Mouse (Mus musculus) MEL (cell line): ENCODE data around the gene Enpp3. TPM values are rescaled to one million over a fixed set of nuclear protein-coding genes. Genes with fewer than 3 reads are reported as not detected.

ENCODE experiments used
- DNase-seq: peaks from one replicate; pipeline ENCODE4 v3.0.0; 2011; ENCODE audit warnings: low read depth, low spot score
- H3K27ac ChIP-seq: 2 replicates; pipeline ENCODE4 v1.5.1; 2012; ENCODE audit warnings: low read depth, mild to moderate bottlenecking, control low read depth, low read length, moderate library complexity; ENCODE audit not compliant: control insufficient read depth
- H3K27me3 ChIP-seq, 2 experiments: fragments of 150-350 bp in 1 of 2; sonication (generic) in 1 of 2; 2 replicates each; pipeline ENCODE4 v1.6.1; 2012; ENCODE audit warnings: low read length in 2 of 2, mild to moderate bottlenecking in 2 of 2, improper control_type of control experiment in 1 of 2, moderate library complexity in 1 of 2; ENCODE audit not compliant: insufficient read depth in 2 of 2, control insufficient read depth in 1 of 2
- H3K36me3 ChIP-seq, 2 experiments: 2 replicates each; pipeline ENCODE4 v1.6.1; 2012 to 2014; ENCODE audit warnings: low read length in 2 of 2, improper control_type of control experiment in 1 of 2, inconsistent platforms in 1 of 2, mild to moderate bottlenecking in 1 of 2; ENCODE audit not compliant: insufficient read depth in 2 of 2, control insufficient read depth in 1 of 2
- H3K4me1 ChIP-seq, 2 experiments: fragments of 150-350 bp in 1 of 2; sonication (generic) in 1 of 2; 2 replicates each; pipeline ENCODE4 v1.6.1; 2012; ENCODE audit warnings: low read length in 2 of 2, improper control_type of control experiment in 1 of 2, mild to moderate bottlenecking in 1 of 2; ENCODE audit not compliant: insufficient read depth in 2 of 2, control insufficient read depth in 1 of 2
- H3K4me3 ChIP-seq, 2 experiments: fragments of 150-350 bp in 1 of 2; sonication (generic) in 1 of 2; 2 replicates each; pipeline ENCODE4 v1.5.1; 2012; ENCODE audit warnings: low read depth in 2 of 2, low read length in 2 of 2, mild to moderate bottlenecking in 2 of 2, moderate library complexity in 2 of 2, control low read depth in 1 of 2, improper control_type of control experiment in 1 of 2; ENCODE audit not compliant: control insufficient read depth in 1 of 2, insufficient read depth in 1 of 2
- H3K79me2 ChIP-seq: 2 replicates; pipeline ENCODE4 v1.6.1; 2012; ENCODE audit warnings: mild to moderate bottlenecking, low read length, moderate library complexity; ENCODE audit not compliant: control insufficient read depth, poor library complexity, insufficient read depth
- H3K9ac ChIP-seq: 2 replicates; pipeline ENCODE4 v1.6.1; 2012; ENCODE audit warnings: low read depth, mild to moderate bottlenecking, control low read depth, low read length, moderate library complexity; ENCODE audit not compliant: control insufficient read depth, poor library complexity, severe bottlenecking
- H3K9me3 ChIP-seq: fragments of 150-350 bp; sonication (generic); replicated peaks from 2 replicates; pipeline ENCODE4 v1.6.1; 2012; ENCODE audit warnings: mild to moderate bottlenecking, low read length, improper control_type of control experiment, moderate library complexity; ENCODE audit not compliant: insufficient read depth
- BHLHE40 ChIP-seq: IDR thresholded peaks from 2 replicates; pipeline ENCODE4 v1.6.1; 2012; ENCODE audit warnings: low read depth, mild to moderate bottlenecking, inconsistent platforms, low read length, improper control_type of control experiment, borderline replicate concordance
- CHD1 ChIP-seq: IDR thresholded peaks from 2 replicates; pipeline ENCODE4 v1.6.1; 2012; ENCODE audit warnings: low read depth, mild to moderate bottlenecking, inconsistent platforms, low read length, improper control_type of control experiment
- CHD2 ChIP-seq: IDR thresholded peaks from 2 replicates; pipeline ENCODE4 v1.6.1; 2011; ENCODE audit warnings: low read length, improper control_type of control experiment
- CTCF ChIP-seq, 3 experiments: IDR thresholded peaks in 2 of 3; conservative IDR thresholded peaks in 1 of 3; 2 replicates each; pipeline ENCODE4 v1.5.1; 2011 to 2012; ENCODE audit warnings: low read length in 3 of 3, low read depth in 2 of 3, mild to moderate bottlenecking in 2 of 3, improper control_type of control experiment in 1 of 3, inconsistent platforms in 1 of 3, mixed read lengths in 1 of 3, moderate library complexity in 1 of 3; ENCODE audit not compliant: control insufficient read depth in 1 of 3, insufficient read depth in 1 of 3, poor library complexity in 1 of 3, severe bottlenecking in 1 of 3
- E2F4 ChIP-seq: IDR thresholded peaks from 2 replicates; pipeline ENCODE4 v1.6.1; 2011; ENCODE audit warnings: low read depth, low read length, improper control_type of control experiment, borderline replicate concordance
- ETS1 ChIP-seq: IDR thresholded peaks from 2 replicates; pipeline ENCODE4 v1.6.1; 2012; ENCODE audit warnings: low read depth, mild to moderate bottlenecking, inconsistent platforms, low read length, improper control_type of control experiment, moderate library complexity
- GABPA ChIP-seq: IDR thresholded peaks from 2 replicates; pipeline ENCODE4 v1.6.1; 2012; ENCODE audit warnings: low read depth, mild to moderate bottlenecking, inconsistent platforms, low read length, improper control_type of control experiment, moderate library complexity
- HCFC1 ChIP-seq: IDR thresholded peaks from 2 replicates; pipeline ENCODE4 v1.6.1; 2012; ENCODE audit warnings: low read depth, mild to moderate bottlenecking, inconsistent platforms, low read length, improper control_type of control experiment, moderate library complexity
- KAT2A ChIP-seq: conservative IDR thresholded peaks from 2 replicates; pipeline ENCODE4 v1.6.1; 2012; ENCODE audit warnings: low read depth, low read length, improper control_type of control experiment, inconsistent platforms
- MAFK ChIP-seq: IDR thresholded peaks from 2 replicates; pipeline ENCODE4 v1.6.1; 2011; ENCODE audit warnings: low read depth, mild to moderate bottlenecking, low read length, improper control_type of control experiment, borderline replicate concordance
- MAX ChIP-seq: IDR thresholded peaks from 2 replicates; pipeline ENCODE4 v1.6.1; 2011; ENCODE audit warnings: low read length, improper control_type of control experiment
- MAZ ChIP-seq: IDR thresholded peaks from 2 replicates; pipeline ENCODE4 v1.6.1; 2012; ENCODE audit warnings: low read depth, mild to moderate bottlenecking, inconsistent platforms, low read length, improper control_type of control experiment
- MXI1 ChIP-seq: IDR thresholded peaks from 2 replicates; pipeline ENCODE4 v1.6.1; 2011; ENCODE audit warnings: mild to moderate bottlenecking, low read depth, low read length, improper control_type of control experiment
- MYB ChIP-seq: IDR thresholded peaks from 2 replicates; pipeline ENCODE4 v1.6.1; 2011; ENCODE audit warnings: mild to moderate bottlenecking, low read depth, low read length, improper control_type of control experiment
- MYC ChIP-seq: IDR thresholded peaks from 2 replicates; pipeline ENCODE4 v1.6.1; 2011; ENCODE audit warnings: low read depth, mild to moderate bottlenecking, low read length, improper control_type of control experiment, moderate library complexity
- NELFE ChIP-seq: IDR thresholded peaks from 2 replicates; pipeline ENCODE4 v1.6.1; 2011; ENCODE audit warnings: low read depth, low read length, improper control_type of control experiment
- NRF1 ChIP-seq: IDR thresholded peaks from 2 replicates; pipeline ENCODE4 v1.6.1; 2014; ENCODE audit warnings: low read depth, mild to moderate bottlenecking, inconsistent platforms, low read length, improper control_type of control experiment, moderate library complexity; ENCODE audit not compliant: poor library complexity, insufficient read depth, severe bottlenecking
- POLR2A ChIP-seq, 2 experiments: IDR thresholded peaks; 2 replicates each; pipeline ENCODE4 v1.6.1; 2011 to 2012; ENCODE audit warnings: low read length in 2 of 2, mild to moderate bottlenecking in 2 of 2, control low read depth in 1 of 2, improper control_type of control experiment in 1 of 2, low read depth in 1 of 2, moderate library complexity in 1 of 2; ENCODE audit not compliant: control insufficient read depth in 1 of 2, insufficient read depth in 1 of 2, poor library complexity in 1 of 2
- RAD21 ChIP-seq: IDR thresholded peaks from 2 replicates; pipeline ENCODE4 v1.6.1; 2011; ENCODE audit warnings: mild to moderate bottlenecking, low read depth, low read length, improper control_type of control experiment
- RCOR1 ChIP-seq: IDR thresholded peaks from 2 replicates; pipeline ENCODE4 v1.6.1; 2012; ENCODE audit warnings: low read depth, mild to moderate bottlenecking, inconsistent platforms, low read length, improper control_type of control experiment
- SMC3 ChIP-seq: IDR thresholded peaks from 2 replicates; pipeline ENCODE4 v1.6.1; 2011; ENCODE audit warnings: low read depth, low read length, improper control_type of control experiment
- TBP ChIP-seq: IDR thresholded peaks from 2 replicates; pipeline ENCODE4 v1.8.0; 2011; ENCODE audit warnings: low read depth, low read length, improper control_type of control experiment
- UBTF ChIP-seq: IDR thresholded peaks from 2 replicates; pipeline ENCODE4 v1.6.1; 2012; ENCODE audit warnings: low read depth, mild to moderate bottlenecking, inconsistent platforms, low read length, improper control_type of control experiment, moderate library complexity, borderline replicate concordance; ENCODE audit not compliant: insufficient read depth
- ZC3H11A ChIP-seq: IDR thresholded peaks from 2 replicates; pipeline ENCODE4 v1.6.1; 2012; ENCODE audit warnings: low read depth, mild to moderate bottlenecking, inconsistent platforms, low read length, improper control_type of control experiment
- ZKSCAN1 ChIP-seq: IDR thresholded peaks from 2 replicates; pipeline ENCODE4 v1.6.1; 2012; ENCODE audit warnings: low read depth, mild to moderate bottlenecking, inconsistent platforms, low read length, improper control_type of control experiment, moderate library complexity
- ZMIZ1 ChIP-seq: IDR thresholded peaks from 2 replicates; pipeline ENCODE4 v1.6.1; 2012; ENCODE audit warnings: low read depth, mild to moderate bottlenecking, inconsistent platforms, low read length, improper control_type of control experiment, moderate library complexity
- ZNF384 ChIP-seq: IDR thresholded peaks from 2 replicates; pipeline ENCODE4 v1.6.1; 2012; ENCODE audit warnings: low read depth, mild to moderate bottlenecking, inconsistent platforms, low read length, improper control_type of control experiment
- polyA plus RNA-seq, 2 experiments: library from polyadenylated mRNA; stranded (reverse) in 1 of 2; unstranded in 1 of 2; fragments of >175 nt in 1 of 2; fragments of >200 nt in 1 of 2; gene quantifications; 2 replicates each; pipeline versions ENCODE4 v1.2.1 to v1.2.4; 2012; ENCODE audit warnings: low replicate concordance in 2 of 2, low read depth in 1 of 2; ENCODE audit not compliant: insufficient read length in 2 of 2, insufficient read depth in 1 of 2, missing spikeins in 1 of 2
- total RNA-seq: library from RNA; depleted of rRNA; stranded (reverse); fragments of 300-350 nt; gene quantifications from 2 replicates; pipeline ENCODE4 v1.2.3, GENCODE M21; 2012

Enpp3 gene
- total and polyA plus RNA-seq, 3 experiments = 0.08 to 0.22 TPM; not detected in 1

DNA sequence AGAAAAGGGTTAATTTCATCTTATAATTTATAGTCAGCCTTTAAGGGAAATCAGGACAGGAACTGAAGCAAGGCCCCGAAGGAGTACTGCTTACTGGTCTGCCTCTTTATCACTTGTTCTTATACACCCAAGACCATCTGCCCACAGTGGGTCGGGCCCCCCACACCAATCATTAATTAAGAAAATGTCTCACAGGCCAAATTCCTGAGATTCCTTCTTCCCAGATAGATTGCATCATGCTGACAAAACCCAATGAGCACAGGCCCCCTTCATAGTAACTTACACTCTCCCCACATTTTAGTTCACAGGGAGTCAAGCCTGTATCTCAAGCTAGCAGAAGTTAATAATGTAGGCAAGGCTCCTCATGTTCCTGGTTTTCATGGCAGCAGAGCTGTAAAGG is 625 bp downstream of the Enpp3 start:
- Histone ChIP-seq H3K4me3 (no peak overlapping the region), H3K79me2 (no peaks in the 10 kb centered on the region), H3K27me3 (no peaks in the 10 kb centered on the region), H3K9ac (no peak overlapping the region), H3K27ac (no peak overlapping the region), H3K36me3 (no peaks in the 10 kb centered on the region), H3K4me1 (no peaks in the 10 kb centered on the region), H3K9me3 (peaks cover 3% of the 10 kb centered on the region)
- no peak for DNase-seq
- no peak for TF ChIP-seq RCOR1
- TF ChIP-seq MAZ = no peak
- TF ChIP-seq GABPA = no peak
- TF ChIP-seq HCFC1 = no peak
- TF ChIP-seq ZC3H11A = no peak
- TF ChIP-seq ZMIZ1 = no peak
- no peak for TF ChIP-seq NRF1
- no peak for TF ChIP-seq ZKSCAN1
- no peak for TF ChIP-seq TBP
- no peak for TF ChIP-seq E2F4
- TF ChIP-seq RAD21 = no peak
- no peak for TF ChIP-seq CHD2
- no peak for TF ChIP-seq MAFK
- TF ChIP-seq KAT2A = no peak
- no peak for TF ChIP-seq MYC
- no peak for TF ChIP-seq MAX

DNA sequence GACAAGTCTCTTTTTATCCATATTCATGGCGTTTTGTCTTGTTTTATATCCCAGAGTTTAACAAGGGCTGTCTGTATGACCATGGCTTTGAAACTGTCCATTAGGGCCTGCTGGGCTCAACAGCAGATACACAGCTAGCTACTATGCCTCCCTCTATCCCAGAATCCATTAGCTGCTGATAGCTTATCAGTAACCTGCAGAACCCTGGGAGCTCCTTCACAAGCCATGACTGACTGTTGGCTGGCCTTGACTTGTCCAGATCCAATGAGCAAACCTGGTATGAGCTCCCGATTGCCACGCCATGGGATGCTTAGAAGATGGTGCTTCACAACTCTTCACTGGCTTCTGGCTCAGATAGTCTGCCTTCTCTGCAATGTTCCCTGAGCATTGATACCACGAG is 1.8 kb downstream of the Enpp3 start:
- no peak overlapping the region for H3K4me3 ChIP-seq
- H3K4me1 ChIP-seq = no peaks in the 10 kb centered on the region
- H3K9ac ChIP-seq = no peak overlapping the region
- H3K27me3 ChIP-seq = no peaks in the 10 kb centered on the region
- H3K27ac ChIP-seq = no peak overlapping the region
- H3K79me2 ChIP-seq = no peaks in the 10 kb centered on the region
- H3K9me3 ChIP-seq = peaks cover 3% of the 10 kb centered on the region
- DNase-seq = no peak
- TF ChIP-seq NELFE (no peak), UBTF (no peak), KAT2A (no peak), POLR2A (IDR thresholded peaks at IDR 0.05; ENCODE audit: control insufficient read depth in 1 of 2, insufficient read depth in 1 of 2, low read depth in 1 of 2, low read length in 2 of 2, poor library complexity in 1 of 2) (no peak), ZNF384 (no peak), MXI1 (no peak), HCFC1 (no peak), E2F4 (no peak), MYB (no peak), SMC3 (no peak), MAX (no peak), CTCF (IDR thresholded peaks at IDR 0.05 in 2 of 3, conservative IDR thresholded peaks at IDR 0.05 in 1 of 3; ENCODE audit: control insufficient read depth in 1 of 3, insufficient read depth in 1 of 3, low read depth in 2 of 3, low read length in 3 of 3, poor library complexity in 1 of 3, severe bottlenecking in 1 of 3) (no peak), BHLHE40 (no peak), NRF1 (no peak), ETS1 (no peak), CHD1 (no peak), MAFK (no peak), ZC3H11A (no peak)
- no peaks in the 10 kb centered on the region for H3K36me3 ChIP-seq
